Mouse (Mus musculus): ENCODE measurements around the gene Appl1.

- no peak for TF ChIP-seq CTCF (conservative IDR thresholded peaks at IDR 0.05; ENCODE audit: insufficient read depth, insufficient read length, low read depth, low read length)
- TF ChIP-seq POLR2A (IDR thresholded peaks at IDR 0.05; ENCODE audit: low read depth, low read length), result no peak
Observed at GRCm38 (mm10) chr14:26973089-26973488, 2.1 kb upstream of the Appl1 start.

Data from kidney, adult 2 months (tissue).